Mouse (Mus musculus) neutrophil, adult 59 days (primary cell): ENCODE results near the gene Amph. TPM values are rescaled to one million over a fixed set of nuclear protein-coding genes. Genes with fewer than 3 reads are reported as not detected.

Experiments
- total RNA-seq, 2 experiments: library from RNA; stranded (reverse); gene quantifications; 1 replicate in 1 of 2; 2 replicates in 1 of 2; pipeline ENCODE4 v1.2.4; 2023

Amph gene
- total RNA-seq: not detected

DNA sequence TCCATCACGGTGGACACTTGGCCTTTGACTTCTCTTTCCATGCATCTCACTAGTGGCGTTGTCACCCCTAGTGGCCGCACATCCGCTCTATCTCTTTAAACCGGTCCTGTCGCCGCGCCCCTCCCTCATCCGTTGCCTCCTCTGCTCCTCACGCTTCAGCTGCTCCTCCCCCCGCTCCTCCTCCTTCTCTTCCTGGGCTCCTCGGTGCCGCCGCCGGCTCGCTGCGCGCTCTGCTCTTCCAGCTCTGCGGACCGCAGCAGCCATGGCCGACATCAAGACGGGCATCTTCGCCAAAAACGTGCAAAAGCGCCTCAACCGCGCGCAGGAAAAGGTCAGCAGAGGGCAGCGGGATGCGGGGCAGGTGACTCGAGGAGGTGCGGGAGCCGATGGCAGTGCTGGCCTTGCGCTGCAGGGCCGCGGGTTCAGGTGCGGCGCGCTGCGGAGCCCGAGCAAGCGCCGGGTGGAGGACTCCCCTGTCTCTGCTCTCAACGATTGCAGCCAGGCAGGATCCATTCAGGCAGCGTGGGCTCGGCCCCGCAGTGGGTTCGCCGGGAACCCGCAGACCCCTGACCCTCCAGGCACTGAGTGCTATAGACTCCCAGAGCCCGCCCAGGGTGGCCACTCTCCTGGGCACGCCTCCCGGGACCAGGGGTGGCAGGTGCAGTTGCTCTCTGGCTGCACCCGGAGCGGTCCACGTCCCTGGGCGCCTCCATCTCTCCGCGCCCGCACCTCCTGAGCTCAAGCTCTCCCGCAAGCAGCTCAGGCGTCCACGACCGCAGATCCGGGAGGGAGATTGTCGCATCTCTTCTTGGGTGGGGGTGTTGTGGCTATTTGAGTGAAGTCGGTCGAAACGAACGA is at the start of gene Amph:
TSS of gene Amph (plus strand) at position 35 of the 858 bp plus-strand sequence.

Other genes with a start within 250 kb of the Amph start
- 10 to 100 TPM; 32.5 to 34.4 TPM for gene Vps41, start 230.9 kb upstream of the Amph start, total RNA-seq